10 mouse cellular contexts compared by ENCODE assay signal in genomic region chr7:44955628-44956027, GRCm38 (mm10). TPM values are rescaled to one million over a fixed set of nuclear protein-coding genes. Genes with fewer than 3 reads are reported as not detected.
DNase-seq lines count a peak whose midpoint lies in the region; ATAC-seq and TF ChIP-seq lines count a peak whose summit lies in the region.
"Had no signal": no experiment of that assay in that cellular context is flagged by ENCODE, and none has a peak within 500 bp of the region (broad histone marks: within the 10 kb centered on the region; RNA-seq: fewer than 3 reads in every experiment).

No protein-coding gene starts in this region.

- H3K4me3 ChIP-seq in stomach, postnatal 0 days (ENCODE audit: low read depth, low read length), result no peak overlapping the region
- H3K4me3 ChIP-seq: hindbrain, embryonic 10.5 days had no signal

- H3K4me2 ChIP-seq in stomach, postnatal 0 days (replicated peaks; ENCODE audit: low read depth), result no peak overlapping the region

- DNase-seq in kidney, adult 18-20 months, result peak; percentile 18
- DNase-seq in kidney, postnatal 4 days, result no peak
- DNase-seq in thymus, postnatal 0 days (ENCODE audit: low spot score), result peak; percentile 32
- DNase-seq in thymus, postnatal 25 days, result no peak
- peak; percentile 64 for DNase-seq in ZHBTc4 (ENCODE audit: low read depth, low spot score)
- DNase-seq in stomach, postnatal 0 days (ENCODE audit: low spot score), result no peak
- DNase-seq in right cerebral cortex, postnatal 25 days, result no peak
- DNase-seq: adrenal gland, postnatal 10 days had no signal

- no peaks in the 10 kb centered on the region for H3K27me3 ChIP-seq in stomach, postnatal 0 days (ENCODE audit: control insufficient read depth, insufficient read depth, low read length)

- no peak for TF ChIP-seq EP300 in stomach, postnatal 0 days (optimal IDR thresholded peaks at IDR 0.05)

- no peaks in the 10 kb centered on the region for H3K4me1 ChIP-seq in stomach, postnatal 0 days (replicated peaks; ENCODE audit: control insufficient read depth, insufficient read depth)

- 47% methylated on average over 5 of the region's 5 CpGs for WGBS in stomach, postnatal 0 days

- no peaks in the 10 kb centered on the region for H3K36me3 ChIP-seq in stomach, postnatal 0 days (ENCODE audit: control insufficient read depth, insufficient read depth, low read length)

- no peak overlapping the region for H3K27ac ChIP-seq in stomach, postnatal 0 days (replicated peaks)

- peak; percentile 74 for TF ChIP-seq CTCF in stomach, postnatal 0 days (IDR thresholded peaks at IDR 0.05; ENCODE audit: low read depth)

- no peaks in the 10 kb centered on the region for H3K9me3 ChIP-seq in stomach, postnatal 0 days (ENCODE audit: control insufficient read depth, low read length)
- H3K9me3 ChIP-seq: hindbrain, embryonic 10.5 days had no signal

- H3K9ac ChIP-seq in stomach, postnatal 0 days (ENCODE audit: low read length), result no peak overlapping the region

- ATAC-seq in stomach, postnatal 0 days (ENCODE audit: low FRiP score, low TSS enrichment), result no peak
- no peak for ATAC-seq in frontal cortex, adult (ENCODE audit: low TSS enrichment)

RNA-seq across cellular contexts. Expression of gene Tsks, which starts 12.6 kb away (rescaled TPM):
- polyA plus RNA-seq in thymus, postnatal 0 days (2015; fragmentation: Nextera tagmentation; extraction: Ambion mirVana), result 0.23 and 0.25 TPM in 2 replicates
- polyA plus RNA-seq in stomach, postnatal 0 days (2015; fragmentation: Nextera tagmentation; extraction: Ambion mirVana), result 0.08 TPM in 1 of 2 replicates, not detected in the other

RNA-seq across cellular contexts. Expression of gene Cpt1c, which starts 19.0 kb away (rescaled TPM):
- polyA plus RNA-seq in thymus, postnatal 0 days (2015; fragmentation: Nextera tagmentation; extraction: Ambion mirVana), result 1.2 and 2.0 TPM in 2 replicates
- polyA plus RNA-seq in stomach, postnatal 0 days (2015; fragmentation: Nextera tagmentation; extraction: Ambion mirVana), result 5.6 and 7.3 TPM in 2 replicates

RNA-seq across cellular contexts. Expression of gene Ap2a1, which starts 26.3 kb away (rescaled TPM):
- 34.5 and 37.5 TPM in 2 replicates for polyA plus RNA-seq in thymus, postnatal 0 days (2015; fragmentation: Nextera tagmentation; extraction: Ambion mirVana)
- polyA plus RNA-seq in stomach, postnatal 0 days (2015; fragmentation: Nextera tagmentation; extraction: Ambion mirVana), result 29.3 and 33.9 TPM in 2 replicates

RNA-seq across cellular contexts. Expression of gene Prmt1, which starts 30.7 kb away (rescaled TPM):
- 364 and 365 TPM in 2 replicates for polyA plus RNA-seq in thymus, postnatal 0 days (2015; fragmentation: Nextera tagmentation; extraction: Ambion mirVana)
- polyA plus RNA-seq in stomach, postnatal 0 days (2015; fragmentation: Nextera tagmentation; extraction: Ambion mirVana), result 181 and 185 TPM in 2 replicates

RNA-seq across cellular contexts. Expression of gene Irf3, which starts 41.8 kb away (rescaled TPM):
- polyA plus RNA-seq in thymus, postnatal 0 days (2015; fragmentation: Nextera tagmentation; extraction: Ambion mirVana), result 138 and 145 TPM in 2 replicates
- 55.7 and 59.8 TPM in 2 replicates for polyA plus RNA-seq in stomach, postnatal 0 days (2015; fragmentation: Nextera tagmentation; extraction: Ambion mirVana)

Comparison
In these comparisons a context has a peak if more than half of its experiments do, and no peak if none do; other contexts are left out.
1. DNase-seq: peak in kidney, adult 18-20 months (single experiment), thymus, postnatal 0 days (single experiment) and ZHBTc4 (single experiment); none in kidney, postnatal 4 days (0 of 2), thymus, postnatal 25 days (single experiment), stomach, postnatal 0 days (single experiment) and right cerebral cortex, postnatal 25 days (single experiment).